Mouse (Mus musculus) forebrain, embryonic 11.5 days (tissue): ENCODE measurements around the gene Taar8c. TPM values are rescaled to one million over a fixed set of nuclear protein-coding genes. Genes with fewer than 3 reads are reported as not detected.

Experiments used
- polyA plus RNA-seq: library from polyadenylated mRNA; unstranded; fragments of >200 nt; fragmentation: Nextera tagmentation; extraction: Ambion mirVana; gene quantifications from 2 replicates; pipeline ENCODE4 v1.2.1, GENCODE M21; 2014

The Taar8c gene
- polyA plus RNA-seq, 1 experiment from 2014 or later, result not detected

Other genes starting within 250 kb of the Taar8c start
- 1.5 and 3.7 TPM in 2 replicates for gene Vnn1, start 207.2 kb downstream of the Taar8c start, polyA plus RNA-seq
- gene Taar1, start 181.6 kb downstream of the Taar8c start, polyA plus RNA-seq, result not detected in 2 replicates
- not detected in 2 replicates for gene Taar2, start 163.3 kb downstream of the Taar8c start, polyA plus RNA-seq
- gene Taar3, start 152.4 kb downstream of the Taar8c start, polyA plus RNA-seq, result not detected in 2 replicates
- gene Taar4, start 141.4 kb downstream of the Taar8c start, polyA plus RNA-seq, result not detected in 2 replicates
- not detected in 2 replicates for gene Taar5, start 131.2 kb downstream of the Taar8c start, polyA plus RNA-seq
- gene Taar6, start 116.3 kb downstream of the Taar8c start, polyA plus RNA-seq, result not detected in 2 replicates
- gene Taar7a, start 108.4 kb downstream of the Taar8c start, polyA plus RNA-seq, result not detected in 2 replicates
- gene Taar7b, start 102.0 kb downstream of the Taar8c start, polyA plus RNA-seq, result not detected in 2 replicates
- not detected in 2 replicates for gene Taar7d, start 74.7 kb downstream of the Taar8c start, polyA plus RNA-seq
- gene Taar7e, start 64.3 kb downstream of the Taar8c start, polyA plus RNA-seq, result not detected in 2 replicates
- gene Taar7f, start 52.4 kb downstream of the Taar8c start, polyA plus RNA-seq, result not detected in 2 replicates
- not detected in 2 replicates for gene Taar8a, start 25.4 kb downstream of the Taar8c start, polyA plus RNA-seq
- gene Taar8b, start 9.6 kb downstream of the Taar8c start, polyA plus RNA-seq, result not detected in 2 replicates
- not detected in 2 replicates for gene Taar9, start 7.6 kb upstream of the Taar8c start, polyA plus RNA-seq
- gene Stx7, start 47.4 kb upstream of the Taar8c start, polyA plus RNA-seq, result 78.5 and 87.3 TPM in 2 replicates
- 2.6 and 2.9 TPM in 2 replicates for gene Moxd1, start 121.6 kb upstream of the Taar8c start, polyA plus RNA-seq